Mouse (Mus musculus): ENCODE data around the gene Lhfpl5.
A peak's percentile ranks its signal among the peaks of the same experiment; 100 is the strongest.

Gene Lhfpl5

GRCm38 (mm10) chr17:28572521-28572920 is 2.9 kb upstream of the Lhfpl5 start:
- no peak for DNase-seq (ENCODE audit: low spot score)

GRCm38 (mm10) chr17:28572941-28573340 is 2.5 kb upstream of the Lhfpl5 start:
- DNase-seq (ENCODE audit: low spot score), result no peak

- DNase-seq (ENCODE audit: low spot score), result peak; percentile 29
Observed at GRCm38 (mm10) chr17:28580396-28580795, 5.0 kb downstream of the Lhfpl5 start.

- DNase-seq (ENCODE audit: low spot score), result no peak
Observed at GRCm38 (mm10) chr17:28581056-28581455, 5.6 kb downstream of the Lhfpl5 start.

GRCm38 (mm10) chr17:28586509-28586908 is 11.1 kb downstream of the Lhfpl5 start:
- DNase-seq (ENCODE audit: low spot score), result no peak

GRCm38 (mm10) chr17:28588591-28588990 is 13.2 kb downstream of the Lhfpl5 start:
- DNase-seq (ENCODE audit: low spot score), result no peak

GRCm38 (mm10) chr17:28590596-28590995 is 15.2 kb downstream of the Lhfpl5 start:
- DNase-seq (ENCODE audit: low spot score), result no peak

GRCm38 (mm10) chr17:28591476-28591875 is 16.0 kb downstream of the Lhfpl5 start:
- DNase-seq (ENCODE audit: low spot score), result no peak

- peak; percentile 28 for DNase-seq (ENCODE audit: low spot score)
Observed at GRCm38 (mm10) chr17:28592998-28593397, 17.6 kb downstream of the Lhfpl5 start.

GRCm38 (mm10) chr17:28593965-28594364 is 18.5 kb downstream of the Lhfpl5 start:
- DNase-seq (ENCODE audit: low spot score), result no peak

GRCm38 (mm10) chr17:28600780-28601179 is 25.3 kb downstream of the Lhfpl5 start:
- no peak for DNase-seq (ENCODE audit: low spot score)

GRCm38 (mm10) chr17:28601557-28602250 is 26.3 kb downstream of the Lhfpl5 start:
- no peak for DNase-seq (ENCODE audit: low spot score)

- DNase-seq (ENCODE audit: low spot score), result no peak
Observed at GRCm38 (mm10) chr17:28609543-28609942, 34.1 kb downstream of the Lhfpl5 start.

GRCm38 (mm10) chr17:28612603-28613002 is 37.2 kb downstream of the Lhfpl5 start:
- DNase-seq (ENCODE audit: low spot score), result no peak

GRCm38 (mm10) chr17:28613096-28613495 is 37.7 kb downstream of the Lhfpl5 start:
- DNase-seq (ENCODE audit: low spot score), result no peak

- DNase-seq (ENCODE audit: low spot score), result no peak
Observed at GRCm38 (mm10) chr17:28615332-28615731, 39.9 kb downstream of the Lhfpl5 start.

GRCm38 (mm10) chr17:28617636-28618035 is 42.2 kb downstream of the Lhfpl5 start:
- DNase-seq (ENCODE audit: low spot score), result no peak

GRCm38 (mm10) chr17:28618124-28618523 is 42.7 kb downstream of the Lhfpl5 start:
- no peak for DNase-seq (ENCODE audit: low spot score)

- DNase-seq (ENCODE audit: low spot score), result no peak
Observed at GRCm38 (mm10) chr17:28618775-28619174, 43.3 kb downstream of the Lhfpl5 start.

GRCm38 (mm10) chr17:28621381-28622299 is 46.2 kb downstream of the Lhfpl5 start:
- peak; percentile 8 for DNase-seq (ENCODE audit: low spot score)

- peak; percentile 74 for DNase-seq (ENCODE audit: low spot score)
Observed at GRCm38 (mm10) chr17:28622300-28622759, 46.9 kb downstream of the Lhfpl5 start, which contains the start of gene Srpk1. Gene Srpk1 (minus strand): TSS chr17:28622709.

- DNase-seq (ENCODE audit: low spot score), result no peak
Observed at GRCm38 (mm10) chr17:28624841-28625240, 49.4 kb downstream of the Lhfpl5 start.

- DNase-seq (ENCODE audit: low spot score), result no peak
Observed at GRCm38 (mm10) chr17:28625327-28625726, 49.9 kb downstream of the Lhfpl5 start.

Data from ovary, postnatal 10 days (tissue).